In the genomic region with DNA sequence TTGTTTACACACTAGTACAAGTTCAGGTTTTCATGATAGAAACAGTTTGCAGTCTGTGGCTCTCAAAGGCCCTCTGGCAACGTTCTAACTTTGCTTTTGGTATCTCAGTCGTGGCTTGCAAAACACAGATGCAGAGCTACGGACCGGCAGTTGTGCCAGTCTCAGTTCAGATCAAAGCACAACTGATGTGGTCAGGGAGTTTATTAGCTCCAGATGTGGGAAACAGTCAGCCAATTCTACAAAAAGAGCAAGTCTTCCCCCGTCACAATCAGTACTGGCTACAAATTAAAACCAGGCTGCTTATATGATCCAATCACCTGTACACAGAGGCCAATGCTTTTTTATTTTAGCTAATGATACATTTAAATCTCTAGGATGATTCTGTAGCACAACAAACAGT, we compare ENCODE assay signal across 12 mouse cellular contexts.
DNase-seq lines count a peak whose midpoint lies in the region; ATAC-seq and TF ChIP-seq lines count a peak whose summit lies in the region.
"Had no signal": no experiment of that assay in that cellular context is flagged by ENCODE, and none has a peak within 500 bp of the region (broad histone marks: within the 10 kb centered on the region; RNA-seq: fewer than 3 reads in every experiment).

No protein-coding gene starts in this region.

- 0 out of 2 replicates have a peak overlapping the region, but pooled peaks have one; percentile 17 for H3K27ac ChIP-seq in lung, embryonic 16.5 days (ENCODE audit: low read length)
- no peak overlapping the region for H3K27ac ChIP-seq in hindbrain, embryonic 12.5 days
- H3K27ac ChIP-seq: kidney, postnatal 0 days; limb, embryonic 15.5 days had no signal

- DNase-seq in lung, postnatal 25 days (ENCODE audit: low spot score): no peak
- DNase-seq in embryo, embryonic 10 days (ENCODE audit: low spot score): peak; percentile 83
- DNase-seq in testis, postnatal 10 days (ENCODE audit: low spot score): no peak
- DNase-seq in urinary bladder, adult 2 months (ENCODE audit: low spot score): no peak
- DNase-seq in heart, postnatal 36 days: no peak

- no peak for ATAC-seq in lung, embryonic 16.5 days (ENCODE audit: low read depth)
- no peak for ATAC-seq in hindbrain, embryonic 12.5 days (ENCODE audit: low FRiP score)

- no peak overlapping the region for H3K4me2 ChIP-seq in lung, embryonic 16.5 days (ENCODE audit: low read depth, low read length)
- H3K4me2 ChIP-seq in hindbrain, embryonic 12.5 days (replicated peaks): 0 out of 2 replicates have a peak overlapping the region, but pooled peaks have one; percentile 1
- H3K4me2 ChIP-seq in myocyte (ENCODE audit: low read depth): peak overlapping the region; percentile 48
- H3K4me2 ChIP-seq: limb, embryonic 15.5 days had no signal

- no peak overlapping the region for H3ac ChIP-seq in myocyte (ENCODE audit: control insufficient read depth, insufficient read length)

- H3K36me3 ChIP-seq in lung, embryonic 16.5 days (ENCODE audit: control insufficient read depth, insufficient read depth, low read length): no peaks in the 10 kb centered on the region; the same call in 1 of the 2 replicates
- 0 out of 2 replicates have a peak, but pooled peaks cover 2% of the 10 kb centered on the region for H3K36me3 ChIP-seq in hindbrain, embryonic 12.5 days
- H3K36me3 ChIP-seq in myocyte (ENCODE audit: control insufficient read depth, insufficient read depth): peaks cover 3% of the 10 kb centered on the region

- H3K4me1 ChIP-seq in lung, embryonic 16.5 days (replicated peaks; ENCODE audit: control insufficient read depth, insufficient read depth, low read length): peaks cover 8% of the 10 kb centered on the region
- peaks cover 26% of the 10 kb centered on the region for H3K4me1 ChIP-seq in hindbrain, embryonic 12.5 days

- no peak overlapping the region for H3K9ac ChIP-seq in lung, embryonic 16.5 days (ENCODE audit: low read length)
- H3K9ac ChIP-seq in hindbrain, embryonic 12.5 days: no peak overlapping the region
- H3K9ac ChIP-seq: limb, embryonic 15.5 days had no signal

- no peaks in the 10 kb centered on the region for H3K9me3 ChIP-seq in lung, embryonic 16.5 days (ENCODE audit: control insufficient read depth, low read length)
- H3K9me3 ChIP-seq in hindbrain, embryonic 12.5 days (replicated peaks): no peaks in the 10 kb centered on the region
- H3K9me3 ChIP-seq: G1E; limb, embryonic 15.5 days had no signal

- no peak for TF ChIP-seq POLR2A in myocyte (IDR thresholded peaks at IDR 0.05; ENCODE audit: insufficient read length, low read depth)

- H3K27me3 ChIP-seq in lung, embryonic 16.5 days (ENCODE audit: control insufficient read depth, insufficient read depth, low read depth, low read length): no peaks in the 10 kb centered on the region
- H3K27me3 ChIP-seq in hindbrain, embryonic 12.5 days: no peaks in the 10 kb centered on the region
- no peaks in the 10 kb centered on the region for H3K27me3 ChIP-seq in myocyte (ENCODE audit: control insufficient read depth, insufficient read depth, insufficient read length)
- H3K27me3 ChIP-seq: limb, embryonic 15.5 days had no signal

- peaks cover 20% of the 10 kb centered on the region for H3K79me2 ChIP-seq in myocyte (ENCODE audit: control insufficient read depth, insufficient read depth)

- 35% methylated on average over 5 of the region's 5 CpGs for WGBS in lung, embryonic 16.5 days
- WGBS in hindbrain, embryonic 12.5 days: 38% methylated on average over 5 of the region's 5 CpGs

- no peak overlapping the region for H3K4me3 ChIP-seq in lung, embryonic 16.5 days (ENCODE audit: low read length)
- H3K4me3 ChIP-seq in hindbrain, embryonic 12.5 days: no peak overlapping the region
- H3K4me3 ChIP-seq in myocyte: no peak overlapping the region
- H3K4me3 ChIP-seq: erythroblast, embryonic 14.5 days; limb, embryonic 15.5 days had no signal

- intact Hi-C loops in heart, postnatal 36 days (cut with DNase I): no loop called here

TF ChIP-seq in myocyte, 11 proteins besides CTCF, POLR2A, EP300 and RAD21:
- no peak for TF ChIP-seq CEBPB (IDR thresholded peaks at IDR 0.05; ENCODE audit: insufficient read depth, poor library complexity, severe bottlenecking)
- no peak for TF ChIP-seq E2F4 (IDR thresholded peaks at IDR 0.05; ENCODE audit: insufficient read depth)
- TF ChIP-seq MYOD1 (IDR thresholded peaks at IDR 0.05; ENCODE audit: control insufficient read depth in 1 of 3, insufficient read length in 2 of 3, low read depth in 2 of 3): peak in 1 of 3 experiments; percentile 16
- TF ChIP-seq SRF (IDR thresholded peaks at IDR 0.05; ENCODE audit: control insufficient read depth, insufficient read length, low read depth): no peak
- no peak for TF ChIP-seq POLR2AphosphoS2 (IDR thresholded peaks at IDR 0.05; ENCODE audit: insufficient read length, low read depth)
- TF ChIP-seq MYOG (IDR thresholded peaks at IDR 0.05; ENCODE audit: control insufficient read depth in 1 of 3, insufficient read depth in 1 of 3, insufficient read length in 2 of 3, low read depth in 2 of 3): no peak
- TF ChIP-seq TCF3 (IDR thresholded peaks at IDR 0.05; ENCODE audit: insufficient read length, low read depth): no peak
- no peak for TF ChIP-seq MAX (IDR thresholded peaks at IDR 0.05; ENCODE audit: low read depth)
- peak; percentile 35 for TF ChIP-seq TCF12 (IDR thresholded peaks at IDR 0.05; ENCODE audit: insufficient read depth, poor library complexity, severe bottlenecking)
